12 mouse cellular contexts compared by ENCODE assay signal in genomic region chr13:99094221-99094620, GRCm38 (mm10).
"Had no signal": no experiment of that assay in that cellular context is flagged by ENCODE, and none has a peak within 500 bp of the region (broad histone marks: within the 10 kb centered on the region; RNA-seq: fewer than 3 reads in every experiment).

No protein-coding gene starts in this region.

- H3K9ac ChIP-seq: liver, embryonic 13.5 days; liver, postnatal 0 days; lung, embryonic 15.5 days; midbrain, embryonic 13.5 days; neural tube, embryonic 12.5 days had no signal

- DNase-seq: kidney, postnatal 10 days; liver, embryonic 13.5 days; liver, postnatal 0 days; lung, postnatal 14 days; right cerebral cortex, postnatal 14 days; thymus, postnatal 36 days had no signal

- ATAC-seq: liver, postnatal 0 days had no signal

- H3K27me3 ChIP-seq: liver, embryonic 13.5 days; lung, embryonic 15.5 days; neural tube, embryonic 12.5 days had no signal

- H3K4me3 ChIP-seq: left cerebral cortex, adult 2 months; limb, embryonic 10.5 days; liver, embryonic 13.5 days; lung, embryonic 15.5 days; midbrain, embryonic 13.5 days; neural tube, embryonic 12.5 days had no signal

- H3K9me3 ChIP-seq: limb, embryonic 10.5 days; liver, embryonic 13.5 days; lung, embryonic 15.5 days; midbrain, embryonic 13.5 days; neural tube, embryonic 12.5 days had no signal

- H3K27ac ChIP-seq: limb, embryonic 10.5 days; liver, embryonic 13.5 days; lung, embryonic 15.5 days; macrophage; neural tube, embryonic 12.5 days had no signal

- H3K36me3 ChIP-seq: limb, embryonic 10.5 days; liver, embryonic 13.5 days; lung, embryonic 15.5 days; midbrain, embryonic 13.5 days; neural tube, embryonic 12.5 days had no signal

- H3K4me2 ChIP-seq: liver, embryonic 13.5 days; lung, embryonic 15.5 days had no signal
